Mouse (Mus musculus) neutrophil, adult 5-6 weeks (primary cell): ENCODE measurements around the gene Hist1h2ae. TPM values are rescaled to one million over a fixed set of nuclear protein-coding genes. Genes with fewer than 3 reads are reported as not detected.
"Not testable (repeated sequence)": the region's sequence is repeated elsewhere in the genome, so short reads cannot be mapped to it uniquely, and the experiment has no call there.

Experiments
- ATAC-seq: fragments of 151-379, 151-347 bp; 2 replicates; pipeline ENCODE4 v1.8.0; 2017; ENCODE audit warnings: mild to moderate bottlenecking, moderate TSS enrichment; ENCODE audit not compliant: insufficient number of reproducible peaks, poor library complexity, low FRiP score, severe bottlenecking; ENCODE audit errors: extremely low read depth
- total RNA-seq: library from RNA; stranded (forward); fragments of 200-1000 nt; gene quantifications from 2 replicates; pipeline ENCODE4 v1.2.3, GENCODE M21; 2017

Gene Hist1h2ae
- total RNA-seq, 1 experiment from 2014 or later = 13.6 TPM

- ATAC-seq = not testable (repeated sequence)
These were observed 26.3 kb downstream of the Hist1h2ae start for GRCm38 (mm10) chr13:23544787-23545120.

GRCm38 (mm10) chr13:23543965-23544786 lies 26.8 kb downstream of the Hist1h2ae start, which contains the start of gene Hist1h3f:
Hist1h3f (plus strand) TSS chr13:23544052.
- ATAC-seq = peak; percentile 91

GRCm38 (mm10) chr13:23542999-23543607 lies 27.9 kb downstream of the Hist1h2ae start, which contains the start of gene Hist1h2bh:
Hist1h2bh (minus strand) TSS chr13:23543392.
- ATAC-seq = peak; percentile 88

DNA sequence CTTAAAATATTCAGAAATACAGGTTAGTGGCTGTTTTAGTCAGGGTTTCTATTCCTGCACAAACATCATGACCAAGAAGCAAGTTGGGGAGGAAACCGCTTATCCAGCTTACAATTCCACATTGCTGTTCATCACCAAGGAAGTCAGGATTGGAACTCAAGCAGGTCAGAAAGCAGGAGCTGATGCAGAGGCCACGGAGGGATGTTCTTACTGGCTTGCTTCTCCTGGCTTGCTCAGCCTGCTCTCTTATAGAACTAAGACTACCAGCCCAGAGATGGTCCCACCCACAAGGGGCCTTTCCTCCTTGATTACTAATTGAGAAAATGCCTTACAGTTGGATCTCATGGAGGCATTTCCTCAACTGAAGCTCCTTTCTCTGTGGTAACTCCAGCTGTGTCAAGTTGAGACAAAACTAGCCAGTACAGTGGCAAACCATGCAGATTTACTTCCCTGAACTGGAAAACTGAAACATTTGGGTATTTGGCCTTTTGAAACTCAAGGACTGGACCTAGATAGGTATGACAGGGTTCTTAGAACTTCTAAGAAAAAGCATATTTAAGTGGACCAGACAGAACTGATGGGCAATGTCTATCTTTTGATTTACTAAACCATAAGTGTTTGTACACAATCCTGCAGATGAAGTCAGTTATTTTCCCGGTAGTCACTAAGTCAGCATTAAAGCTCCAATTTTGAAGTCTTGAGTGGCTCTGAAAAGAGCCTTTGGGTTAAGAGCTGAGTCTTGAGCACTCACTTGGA lies 28.6 kb downstream of the Hist1h2ae start:
- ATAC-seq = not testable (repeated sequence)

DNA sequence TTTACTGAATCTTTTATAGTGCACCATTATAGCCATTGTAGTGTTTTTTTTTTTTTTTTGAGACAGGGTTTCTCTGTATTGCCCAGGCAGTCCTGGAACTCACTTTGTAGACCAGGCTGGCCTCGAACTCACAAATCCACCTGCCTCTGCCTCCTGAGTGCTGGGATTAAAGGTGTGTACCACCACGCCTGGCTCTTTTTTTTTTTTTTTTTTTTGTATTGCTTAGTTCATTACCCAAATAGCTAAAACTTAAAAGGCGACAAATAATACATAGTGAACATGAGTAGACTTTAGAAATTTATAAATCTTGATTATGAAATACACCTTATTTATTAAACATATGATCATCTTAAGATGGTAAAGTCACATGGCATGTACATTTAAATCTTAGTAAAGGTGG lies 29.5 kb downstream of the Hist1h2ae start:
- no peak for ATAC-seq

- not testable (repeated sequence) for ATAC-seq
These were observed 31.2 kb downstream of the Hist1h2ae start for GRCm38 (mm10) chr13:23539821-23540220.

DNA sequence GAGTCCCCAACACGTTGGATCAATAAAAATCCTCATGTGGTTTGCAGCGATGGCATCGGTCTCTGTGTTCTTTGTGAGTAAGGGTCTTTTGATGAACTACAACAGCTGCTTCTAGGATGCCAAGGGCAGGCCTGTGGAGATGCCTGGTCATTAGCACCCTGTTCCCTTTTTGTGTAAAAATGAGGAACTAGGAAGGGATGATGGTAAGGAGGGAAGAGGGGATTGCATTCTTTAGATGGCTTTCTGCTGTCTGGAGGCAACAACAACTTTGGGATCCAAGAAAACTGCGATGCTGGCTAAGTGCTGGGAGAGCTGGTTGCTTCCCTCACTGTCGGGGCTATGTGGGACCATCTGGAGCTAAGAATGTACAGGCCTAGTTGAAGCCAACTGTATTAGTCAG lies 32.8 kb downstream of the Hist1h2ae start:
- ATAC-seq = no peak

DNA sequence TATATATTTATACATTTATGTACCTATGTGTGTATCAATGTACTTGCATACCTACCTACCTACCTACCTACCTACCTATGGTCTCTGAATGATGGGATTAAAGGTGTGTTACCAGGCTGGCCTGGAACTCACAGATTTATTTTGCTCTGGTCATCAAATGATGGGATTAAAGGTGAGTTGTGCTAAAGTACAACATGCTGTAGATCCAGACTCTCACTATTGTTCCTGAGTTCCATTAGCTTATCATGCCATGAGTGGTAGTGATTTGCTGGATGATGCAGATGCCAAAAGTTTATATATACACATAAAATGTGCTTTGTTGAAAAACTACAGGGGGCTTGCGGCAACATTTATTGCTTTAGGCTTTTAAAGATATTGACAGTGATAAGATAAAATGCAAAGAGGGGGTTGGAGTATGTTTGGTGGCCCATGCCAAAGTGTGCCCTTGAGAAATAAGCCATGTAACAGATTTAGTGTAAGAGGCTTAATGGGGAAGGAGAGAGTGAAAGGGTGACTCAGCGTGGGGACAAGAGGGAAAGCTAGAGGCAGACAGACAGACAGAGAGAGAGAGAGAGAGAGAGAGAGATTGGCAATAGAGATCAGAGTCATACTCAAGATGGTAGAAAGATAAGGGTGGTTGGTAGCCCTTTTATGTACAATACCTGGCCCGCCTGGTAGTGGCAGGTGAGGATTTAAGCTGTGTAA lies 33.9 kb downstream of the Hist1h2ae start:
- no peak for ATAC-seq

DNA sequence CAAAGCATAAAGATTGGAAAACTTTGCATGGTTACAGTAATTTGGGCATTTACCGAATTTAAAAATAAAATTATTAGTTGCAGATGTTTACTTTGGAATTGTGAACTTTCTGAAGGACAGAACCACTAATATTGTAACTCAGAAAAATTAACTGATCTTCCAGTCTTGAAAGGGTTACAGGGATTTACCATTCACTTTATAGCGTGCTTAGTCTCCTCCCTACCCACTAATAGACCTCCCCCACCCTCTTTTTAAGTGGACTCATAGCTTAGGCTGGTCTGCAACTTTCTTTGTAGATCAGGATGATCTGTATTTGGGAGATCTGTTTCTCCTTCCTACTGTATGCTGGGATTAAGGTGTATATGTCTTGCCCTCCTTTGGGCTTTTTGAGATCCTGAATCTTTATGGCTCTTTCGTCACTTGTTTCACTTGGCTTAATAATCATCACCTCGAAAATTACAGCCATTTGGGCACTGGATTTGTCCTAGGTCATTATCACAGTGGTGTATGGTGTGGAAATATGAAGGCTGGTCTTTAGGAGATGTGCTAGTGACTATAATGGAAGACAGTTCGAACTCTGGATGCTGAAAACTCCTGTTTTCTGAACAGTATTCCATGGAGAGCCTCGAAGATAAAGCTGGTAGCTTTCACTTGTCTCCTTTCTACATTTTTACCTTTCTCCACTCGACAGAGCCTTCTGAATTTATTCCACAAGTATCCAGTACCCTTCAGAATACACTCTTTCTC lies 34.8 kb downstream of the Hist1h2ae start:
- no peak for ATAC-seq

- ATAC-seq = peak; percentile 75
These were observed 35.6 kb downstream of the Hist1h2ae start, which contains the start of gene Hist1h3g for GRCm38 (mm10) chr13:23535137-23536075. Hist1h3g (plus strand) TSS chr13:23535422.

GRCm38 (mm10) chr13:23534368-23535131 lies 36.5 kb downstream of the Hist1h2ae start:
- ATAC-seq = no peak

- peak; percentile 41; the same call in 1 of the 2 replicates for ATAC-seq
These were observed 37.3 kb downstream of the Hist1h2ae start, which contains the start of gene Hist1h2af for GRCm38 (mm10) chr13:23533560-23534367. Hist1h2af (plus strand) TSS chr13:23533906.

DNA sequence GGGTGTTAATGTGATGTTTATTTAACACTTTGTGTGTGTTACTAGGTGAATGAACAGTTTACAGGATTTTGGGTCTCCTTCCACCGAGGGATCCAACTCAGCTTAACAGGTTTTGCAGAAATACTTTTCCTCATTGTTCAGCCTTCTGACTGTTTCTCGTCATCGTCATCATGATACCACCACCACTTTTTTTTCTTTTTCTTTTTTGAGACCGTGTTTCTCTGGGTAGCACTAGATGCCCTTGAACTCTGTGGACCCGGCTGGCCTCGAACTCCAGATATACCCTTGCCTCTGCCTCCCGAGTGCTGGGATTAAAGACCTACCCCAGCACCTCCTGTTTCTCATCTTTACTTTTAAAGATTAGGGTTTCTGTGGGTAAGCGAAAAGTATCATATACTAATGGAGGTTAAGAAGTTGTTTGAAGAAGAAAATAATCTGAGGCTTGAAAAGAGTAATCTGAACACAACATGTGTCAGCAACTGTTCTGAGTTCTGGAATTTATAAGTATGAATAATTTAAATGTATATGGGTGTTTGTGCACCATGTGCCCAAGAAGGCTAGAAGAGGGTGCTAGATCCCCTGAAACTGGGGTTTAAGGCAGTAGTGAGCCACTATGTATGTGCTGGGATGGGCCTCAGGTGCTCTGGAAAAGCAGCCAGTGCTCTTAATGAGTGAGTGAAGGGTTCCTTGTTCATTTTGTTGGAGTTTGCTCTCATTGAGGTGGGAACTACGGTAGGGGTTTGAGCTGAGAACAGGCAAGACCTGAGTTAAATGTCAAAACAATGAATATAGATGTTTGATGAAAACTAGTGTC lies 38.6 kb downstream of the Hist1h2ae start:
- ATAC-seq = no peak

- ATAC-seq = peak; percentile 77
These were observed 39.8 kb downstream of the Hist1h2ae start, which contains the start of gene Hist1h4h for GRCm38 (mm10) chr13:23530901-23531875. Hist1h4h (plus strand) TSS chr13:23531050.
